Mouse (Mus musculus) MEL (cell line): ENCODE measurements at regions not wholly inside any gene's neighbourhood (a gene's known extent, or its start where the extent isn't known, plus 50 kb on each side); places are given as distances from the start of the nearest gene placed in this dataset.

Experiments
- DNase-seq: peaks from one replicate; pipeline ENCODE4 v3.0.0; 2011; ENCODE audit warnings: low read depth, low spot score
- H3K27ac ChIP-seq: 2 replicates; pipeline ENCODE4 v1.5.1; 2012; ENCODE audit warnings: low read depth, mild to moderate bottlenecking, control low read depth, low read length, moderate library complexity; ENCODE audit not compliant: control insufficient read depth
- H3K27me3 ChIP-seq, 2 experiments: fragments of 150-350 bp in 1 of 2; sonication (generic) in 1 of 2; 2 replicates each; pipeline ENCODE4 v1.6.1; 2012; ENCODE audit warnings: low read length in 2 of 2, mild to moderate bottlenecking in 2 of 2, improper control_type of control experiment in 1 of 2, moderate library complexity in 1 of 2; ENCODE audit not compliant: insufficient read depth in 2 of 2, control insufficient read depth in 1 of 2
- H3K36me3 ChIP-seq, 2 experiments: 2 replicates each; pipeline ENCODE4 v1.6.1; 2012 to 2014; ENCODE audit warnings: low read length in 2 of 2, improper control_type of control experiment in 1 of 2, inconsistent platforms in 1 of 2, mild to moderate bottlenecking in 1 of 2; ENCODE audit not compliant: insufficient read depth in 2 of 2, control insufficient read depth in 1 of 2
- H3K4me1 ChIP-seq, 2 experiments: fragments of 150-350 bp in 1 of 2; sonication (generic) in 1 of 2; 2 replicates each; pipeline ENCODE4 v1.6.1; 2012; ENCODE audit warnings: low read length in 2 of 2, improper control_type of control experiment in 1 of 2, mild to moderate bottlenecking in 1 of 2; ENCODE audit not compliant: insufficient read depth in 2 of 2, control insufficient read depth in 1 of 2
- H3K4me3 ChIP-seq, 2 experiments: fragments of 150-350 bp in 1 of 2; sonication (generic) in 1 of 2; 2 replicates each; pipeline ENCODE4 v1.5.1; 2012; ENCODE audit warnings: low read depth in 2 of 2, low read length in 2 of 2, mild to moderate bottlenecking in 2 of 2, moderate library complexity in 2 of 2, control low read depth in 1 of 2, improper control_type of control experiment in 1 of 2; ENCODE audit not compliant: control insufficient read depth in 1 of 2, insufficient read depth in 1 of 2
- H3K79me2 ChIP-seq: 2 replicates; pipeline ENCODE4 v1.6.1; 2012; ENCODE audit warnings: mild to moderate bottlenecking, low read length, moderate library complexity; ENCODE audit not compliant: control insufficient read depth, poor library complexity, insufficient read depth
- H3K9ac ChIP-seq: 2 replicates; pipeline ENCODE4 v1.6.1; 2012; ENCODE audit warnings: low read depth, mild to moderate bottlenecking, control low read depth, low read length, moderate library complexity; ENCODE audit not compliant: control insufficient read depth, poor library complexity, severe bottlenecking
- H3K9me3 ChIP-seq: fragments of 150-350 bp; sonication (generic); replicated peaks from 2 replicates; pipeline ENCODE4 v1.6.1; 2012; ENCODE audit warnings: mild to moderate bottlenecking, low read length, improper control_type of control experiment, moderate library complexity; ENCODE audit not compliant: insufficient read depth
- BHLHE40 ChIP-seq: IDR thresholded peaks from 2 replicates; pipeline ENCODE4 v1.6.1; 2012; ENCODE audit warnings: low read depth, mild to moderate bottlenecking, inconsistent platforms, low read length, improper control_type of control experiment, borderline replicate concordance
- CHD1 ChIP-seq: IDR thresholded peaks from 2 replicates; pipeline ENCODE4 v1.6.1; 2012; ENCODE audit warnings: low read depth, mild to moderate bottlenecking, inconsistent platforms, low read length, improper control_type of control experiment
- CHD2 ChIP-seq: IDR thresholded peaks from 2 replicates; pipeline ENCODE4 v1.6.1; 2011; ENCODE audit warnings: low read length, improper control_type of control experiment
- CTCF ChIP-seq, 3 experiments: IDR thresholded peaks in 2 of 3; conservative IDR thresholded peaks in 1 of 3; 2 replicates each; pipeline ENCODE4 v1.5.1; 2011 to 2012; ENCODE audit warnings: low read length in 3 of 3, low read depth in 2 of 3, mild to moderate bottlenecking in 2 of 3, improper control_type of control experiment in 1 of 3, inconsistent platforms in 1 of 3, mixed read lengths in 1 of 3, moderate library complexity in 1 of 3; ENCODE audit not compliant: control insufficient read depth in 1 of 3, insufficient read depth in 1 of 3, poor library complexity in 1 of 3, severe bottlenecking in 1 of 3
- E2F4 ChIP-seq: IDR thresholded peaks from 2 replicates; pipeline ENCODE4 v1.6.1; 2011; ENCODE audit warnings: low read depth, low read length, improper control_type of control experiment, borderline replicate concordance
- ELF1 ChIP-seq: IDR thresholded peaks from 2 replicates; pipeline ENCODE4 v1.6.1; 2014; ENCODE audit warnings: low read depth, mild to moderate bottlenecking, inconsistent platforms, low read length, improper control_type of control experiment, moderate library complexity
- ETS1 ChIP-seq: IDR thresholded peaks from 2 replicates; pipeline ENCODE4 v1.6.1; 2012; ENCODE audit warnings: low read depth, mild to moderate bottlenecking, inconsistent platforms, low read length, improper control_type of control experiment, moderate library complexity
- GATA1 ChIP-seq: IDR thresholded peaks from 2 replicates; pipeline ENCODE4 v1.6.1; 2011; ENCODE audit warnings: low read depth, low read length, improper control_type of control experiment
- HCFC1 ChIP-seq: IDR thresholded peaks from 2 replicates; pipeline ENCODE4 v1.6.1; 2012; ENCODE audit warnings: low read depth, mild to moderate bottlenecking, inconsistent platforms, low read length, improper control_type of control experiment, moderate library complexity
- JUND ChIP-seq: IDR thresholded peaks from 2 replicates; pipeline ENCODE4 v1.6.1; 2011; ENCODE audit warnings: low read depth, mild to moderate bottlenecking, improper control_type of control experiment, low read length
- MAFK ChIP-seq: IDR thresholded peaks from 2 replicates; pipeline ENCODE4 v1.6.1; 2011; ENCODE audit warnings: low read depth, mild to moderate bottlenecking, low read length, improper control_type of control experiment, borderline replicate concordance
- MAX ChIP-seq: IDR thresholded peaks from 2 replicates; pipeline ENCODE4 v1.6.1; 2011; ENCODE audit warnings: low read length, improper control_type of control experiment
- MAZ ChIP-seq: IDR thresholded peaks from 2 replicates; pipeline ENCODE4 v1.6.1; 2012; ENCODE audit warnings: low read depth, mild to moderate bottlenecking, inconsistent platforms, low read length, improper control_type of control experiment
- MYB ChIP-seq: IDR thresholded peaks from 2 replicates; pipeline ENCODE4 v1.6.1; 2011; ENCODE audit warnings: mild to moderate bottlenecking, low read depth, low read length, improper control_type of control experiment
- NRF1 ChIP-seq: IDR thresholded peaks from 2 replicates; pipeline ENCODE4 v1.6.1; 2014; ENCODE audit warnings: low read depth, mild to moderate bottlenecking, inconsistent platforms, low read length, improper control_type of control experiment, moderate library complexity; ENCODE audit not compliant: poor library complexity, insufficient read depth, severe bottlenecking
- POLR2AphosphoS2 ChIP-seq: IDR thresholded peaks from 2 replicates; pipeline ENCODE4 v1.6.1; 2011; ENCODE audit warnings: low read length, improper control_type of control experiment
- POLR2AphosphoS5 ChIP-seq: IDR thresholded peaks from 2 replicates; pipeline ENCODE4 v1.6.1; 2012; ENCODE audit warnings: low read depth, borderline replicate concordance, mild to moderate bottlenecking, inconsistent platforms, low read length, moderate library complexity, mixed read lengths
- RCOR1 ChIP-seq: IDR thresholded peaks from 2 replicates; pipeline ENCODE4 v1.6.1; 2012; ENCODE audit warnings: low read depth, mild to moderate bottlenecking, inconsistent platforms, low read length, improper control_type of control experiment
- SMC3 ChIP-seq: IDR thresholded peaks from 2 replicates; pipeline ENCODE4 v1.6.1; 2011; ENCODE audit warnings: low read depth, low read length, improper control_type of control experiment
- TAL1 ChIP-seq: IDR thresholded peaks from 2 replicates; pipeline ENCODE4 v1.6.1; 2012; ENCODE audit warnings: mild to moderate bottlenecking, inconsistent platforms, low read length, moderate library complexity, mixed read lengths
- TBP ChIP-seq: IDR thresholded peaks from 2 replicates; pipeline ENCODE4 v1.8.0; 2011; ENCODE audit warnings: low read depth, low read length, improper control_type of control experiment
- TCF12 ChIP-seq: IDR thresholded peaks from 2 replicates; pipeline ENCODE4 v1.6.1; 2014; ENCODE audit warnings: low read depth, mild to moderate bottlenecking, inconsistent platforms, low read length, improper control_type of control experiment, moderate library complexity
- UBTF ChIP-seq: IDR thresholded peaks from 2 replicates; pipeline ENCODE4 v1.6.1; 2012; ENCODE audit warnings: low read depth, mild to moderate bottlenecking, inconsistent platforms, low read length, improper control_type of control experiment, moderate library complexity, borderline replicate concordance; ENCODE audit not compliant: insufficient read depth
- USF1 ChIP-seq: IDR thresholded peaks from 2 replicates; pipeline ENCODE4 v1.6.1; 2014; ENCODE audit warnings: low read depth, mild to moderate bottlenecking, inconsistent platforms, low read length, improper control_type of control experiment, moderate library complexity
- ZC3H11A ChIP-seq: IDR thresholded peaks from 2 replicates; pipeline ENCODE4 v1.6.1; 2012; ENCODE audit warnings: low read depth, mild to moderate bottlenecking, inconsistent platforms, low read length, improper control_type of control experiment
- ZKSCAN1 ChIP-seq: IDR thresholded peaks from 2 replicates; pipeline ENCODE4 v1.6.1; 2012; ENCODE audit warnings: low read depth, mild to moderate bottlenecking, inconsistent platforms, low read length, improper control_type of control experiment, moderate library complexity
- ZMIZ1 ChIP-seq: IDR thresholded peaks from 2 replicates; pipeline ENCODE4 v1.6.1; 2012; ENCODE audit warnings: low read depth, mild to moderate bottlenecking, inconsistent platforms, low read length, improper control_type of control experiment, moderate library complexity
- ZNF384 ChIP-seq: IDR thresholded peaks from 2 replicates; pipeline ENCODE4 v1.6.1; 2012; ENCODE audit warnings: low read depth, mild to moderate bottlenecking, inconsistent platforms, low read length, improper control_type of control experiment

DNA sequence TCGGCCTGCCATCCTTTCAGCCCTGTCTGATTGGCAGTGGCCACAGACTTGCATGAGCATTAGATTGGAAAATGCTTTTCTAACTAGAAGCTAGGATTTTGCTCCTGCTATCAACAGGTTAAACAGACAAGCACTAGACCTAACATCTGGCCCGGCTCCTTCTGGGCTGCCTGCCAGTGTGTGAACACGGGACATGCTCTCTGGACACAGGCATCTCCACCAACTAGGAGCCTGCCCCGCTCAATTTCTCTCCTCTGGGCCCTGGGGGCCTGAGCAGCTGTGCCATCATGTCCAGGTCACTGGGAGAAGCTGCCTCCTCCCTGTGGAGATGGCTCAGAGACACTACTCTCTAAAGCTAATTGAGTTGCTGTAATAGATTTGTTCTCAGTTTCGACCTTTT lies 195.3 kb upstream of the Jade1 start:
- no peaks in the 10 kb centered on the region for H3K4me1 ChIP-seq
- no peak for DNase-seq
- H3K4me3 ChIP-seq = no peak overlapping the region
- no peaks in the 10 kb centered on the region for H3K36me3 ChIP-seq
- TF ChIP-seq NRF1 (no peak), UBTF (no peak), CHD1 (no peak), CTCF (IDR thresholded peaks at IDR 0.05 in 2 of 3, conservative IDR thresholded peaks at IDR 0.05 in 1 of 3; ENCODE audit: control insufficient read depth in 1 of 3, insufficient read depth in 1 of 3, low read depth in 2 of 3, low read length in 3 of 3, poor library complexity in 1 of 3, severe bottlenecking in 1 of 3) (no peak), MYB (no peak), ZC3H11A (no peak), BHLHE40 (no peak), TBP (no peak), MAZ (no peak), SMC3 (no peak), RCOR1 (no peak), TAL1 (no peak), ZNF384 (no peak), JUND (no peak), ZMIZ1 (no peak), ZKSCAN1 (no peak), E2F4 (no peak)
- H3K9ac ChIP-seq = no peak overlapping the region
- no peaks in the 10 kb centered on the region for H3K79me2 ChIP-seq
- no peak overlapping the region for H3K27ac ChIP-seq
- no peaks in the 10 kb centered on the region for H3K9me3 ChIP-seq
- peaks cover 2% of the 10 kb centered on the region in 2 experiments; a peak in 2 of 4 replicates for H3K27me3 ChIP-seq

DNA sequence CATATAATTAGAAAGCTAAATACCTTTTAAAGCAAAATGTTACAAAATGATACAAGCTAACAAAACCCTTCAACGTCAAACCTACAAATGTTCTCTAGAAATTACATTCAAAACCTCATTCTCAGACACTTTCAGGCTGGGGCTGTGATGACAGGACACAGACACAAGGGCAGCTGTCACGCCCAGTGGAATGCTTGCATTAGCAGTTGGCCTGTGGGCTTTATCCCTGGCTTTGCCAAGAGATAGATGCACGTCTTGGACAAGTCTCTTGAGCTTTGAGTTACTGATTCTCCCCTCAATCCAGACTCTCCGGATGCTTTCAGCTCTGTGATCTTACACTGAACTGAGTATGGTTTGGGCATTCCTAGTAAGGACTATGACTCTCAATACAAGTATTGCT lies 196.1 kb upstream of the Jade1 start:
- H3K9ac ChIP-seq = no peak overlapping the region
- peaks cover 2% of the 10 kb centered on the region in 2 experiments; a peak in 2 of 4 replicates for H3K27me3 ChIP-seq
- H3K4me1 ChIP-seq = no peaks in the 10 kb centered on the region
- H3K36me3 ChIP-seq = no peaks in the 10 kb centered on the region
- H3K9me3 ChIP-seq = no peaks in the 10 kb centered on the region
- no peak overlapping the region for H3K27ac ChIP-seq
- DNase-seq = no peak
- no peak overlapping the region for H3K4me3 ChIP-seq
- H3K79me2 ChIP-seq = no peaks in the 10 kb centered on the region
- TF ChIP-seq JUND (no peak), CHD2 (no peak), ETS1 (no peak), RCOR1 (no peak), TCF12 (no peak), BHLHE40 (no peak), ZNF384 (no peak), GATA1 (no peak), USF1 (no peak), MAZ (no peak), ZC3H11A (no peak), UBTF (no peak), TBP (no peak), HCFC1 (no peak), E2F4 (no peak), POLR2AphosphoS5 (no peak), MAX (no peak), MAFK (no peak), POLR2AphosphoS2 (no peak), ELF1 (no peak)
